Mouse (Mus musculus) embryonic stem cell, embryonic (primary cell): ENCODE data around the gene Tgfbrap1.

Source experiments
- CTCF ChIA-PET, 4 experiments: fragments of 300-600 bp in 2 of 4; fragments of 350-600 bp in 2 of 4; sonication (Branson Sonifier 250); formaldehyde crosslinking; loops; one replicate each; lab custom pipeline; 2022; ENCODE audit warnings: inconsistent platforms in 2 of 4; lab: Charles Lee
- POLR2A ChIA-PET, 4 experiments: fragments of 300-600 bp in 2 of 4; fragments of 350-600 bp in 2 of 4; sonication (Branson Sonifier 250); formaldehyde crosslinking; loops; one replicate each; lab custom pipeline; 2022; ENCODE audit warnings: antibody characterized with exemption in 4 of 4, inconsistent platforms in 1 of 4; lab: Charles Lee

Tgfbrap1 gene

GRCm38 (mm10) chr1:43098031-43098984, at the start of gene Tgfbrap1, which contains the start of gene AI597479:
Gene Tgfbrap1 (minus strand): TSS chr1:43098637.
Gene AI597479 (plus strand): TSS chr1:43098710.
- CTCF ChIA-PET: interaction anchor here in 2 of 4 experiments (0.9 to 1.3 kb wide), 4 partner anchors 12 to 405 kb away, joined by 3 to 4 read pairs (median 4); no protein-coding TSS in a partner anchor
- POLR2A ChIA-PET: interaction anchor here in 2 of 4 experiments (0.8 to 1.3 kb wide), 10 partner anchors 11 to 1003 kb away, joined by 3 to 5 read pairs (median 4); partner anchors contain the start of genes Mrps9 (in 1 of the 2) and Tpp2 (in 1 of the 2)

GRCm38 (mm10) chr1:43147474-43147873, 49.0 kb upstream of the Tgfbrap1 start:
- POLR2A ChIA-PET: no interaction called here

GRCm38 (mm10) chr1:43145388-43145787, 47.0 kb upstream of the Tgfbrap1 start:
- CTCF ChIA-PET: interaction anchor here in 1 of 4 experiments (1.2 kb wide), 1 partner anchor 119 kb away, joined by 3 read pairs; no protein-coding TSS in a partner anchor
- POLR2A ChIA-PET: no interaction called here

More at GRCm38 (mm10) chr1:43147474-43147873, 49.0 kb upstream of the Tgfbrap1 start:
- CTCF ChIA-PET: interaction anchor here in 1 of 4 experiments (1.0 kb wide), 1 partner anchor 8 kb away, joined by 3 read pairs; no protein-coding TSS in a partner anchor

DNA sequence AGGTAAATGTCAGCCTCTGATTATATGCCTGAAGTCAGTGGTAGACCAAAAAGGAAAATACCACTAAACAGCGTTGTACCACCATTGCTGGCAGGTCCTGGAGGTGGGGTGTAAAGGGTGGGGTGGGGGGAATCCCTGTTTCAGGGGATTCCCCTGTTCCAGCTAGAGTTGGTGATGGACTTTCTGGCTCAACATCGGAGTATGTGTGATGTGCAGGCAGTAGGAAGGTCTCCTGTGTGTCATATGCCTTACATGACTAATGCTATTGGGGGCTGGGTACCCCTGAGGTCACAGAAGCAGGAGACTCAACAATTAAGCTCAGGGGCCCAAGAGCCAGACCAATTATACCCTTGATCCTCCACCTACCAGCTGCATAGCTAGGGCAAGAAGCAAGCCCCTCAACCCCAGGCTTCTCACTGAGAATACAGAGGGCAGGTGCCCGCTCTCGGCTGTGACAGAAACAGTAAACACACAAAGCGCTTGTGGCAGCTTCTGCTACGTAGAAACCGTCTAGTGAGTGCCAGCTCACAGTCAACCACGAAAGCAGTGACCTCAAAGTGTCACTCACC, 46.0 kb upstream of the Tgfbrap1 start:
- ChIA-PET POLR2A (no interaction called here), CTCF (interaction anchor here in 2 of 4 experiments (0.6 to 1.2 kb wide), 2 partner anchors 33 to 120 kb away, joined by 3 to 4 read pairs; no protein-coding TSS in a partner anchor)

GRCm38 (mm10) chr1:43143791-43144190, 45.4 kb upstream of the Tgfbrap1 start:
- ChIA-PET CTCF (interaction anchor here in 1 of 4 experiments (0.7 kb wide), 1 partner anchor 120 kb away, joined by 3 read pairs; no protein-coding TSS in a partner anchor), POLR2A (no interaction called here)

DNA sequence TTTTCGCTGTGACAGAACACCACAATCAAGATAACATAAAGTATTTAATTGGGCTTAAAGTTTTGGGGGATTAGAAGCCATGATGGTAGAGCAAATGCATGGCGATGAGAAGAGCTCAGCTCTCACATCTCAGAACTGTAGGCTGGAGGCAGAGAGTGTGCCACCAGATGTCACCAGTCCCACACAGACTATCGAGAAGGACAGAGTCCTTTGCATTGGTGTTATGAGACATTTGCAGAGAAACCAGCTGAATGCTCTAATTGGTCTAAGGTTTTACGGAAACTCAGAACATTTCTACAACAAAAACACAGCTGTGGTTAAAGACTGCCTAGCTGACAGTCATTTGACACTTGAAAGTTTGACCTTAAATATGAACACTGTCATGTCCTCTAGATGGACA, 44.8 kb upstream of the Tgfbrap1 start:
- POLR2A ChIA-PET: interaction anchor here in 1 of 4 experiments (1.2 kb wide), 1 partner anchor 130 kb away, joined by 3 read pairs; no protein-coding TSS in a partner anchor

GRCm38 (mm10) chr1:43142849-43143248, 44.4 kb upstream of the Tgfbrap1 start:
- ChIA-PET CTCF (no interaction called here), POLR2A (interaction anchor here in 1 of 4 experiments (1.2 kb wide), 1 partner anchor 130 kb away, joined by 3 read pairs; no protein-coding TSS in a partner anchor)

More for the DNA sequence above, 44.8 kb upstream of the Tgfbrap1 start:
- CTCF ChIA-PET: interaction anchor here in 1 of 4 experiments (0.7 kb wide), 1 partner anchor 121 kb away, joined by 3 read pairs; no protein-coding TSS in a partner anchor

- ChIA-PET POLR2A (no interaction called here), CTCF (no interaction called here)
Observed at GRCm38 (mm10) chr1:43141555-43141961, 43.1 kb upstream of the Tgfbrap1 start.

- ChIA-PET POLR2A (interaction anchor here in 3 of 4 experiments (0.6 to 1.7 kb wide), 4 partner anchors 124 to 605 kb away, joined by 3 to 4 read pairs (median 3); no protein-coding TSS in a partner anchor), CTCF (interaction anchor here (0.5 to 2.4 kb wide), 53 partner anchors 8 to 1864 kb away, joined by 3 to 58 read pairs (median 4); partner anchors contain the start of genes AI597479 (in 2 of the 4), Tgfbrap1 (in 2 of the 4) and Tpp2 (in 1 of the 4))
Observed at GRCm38 (mm10) chr1:43139587-43140266, 41.3 kb upstream of the Tgfbrap1 start.

DNA sequence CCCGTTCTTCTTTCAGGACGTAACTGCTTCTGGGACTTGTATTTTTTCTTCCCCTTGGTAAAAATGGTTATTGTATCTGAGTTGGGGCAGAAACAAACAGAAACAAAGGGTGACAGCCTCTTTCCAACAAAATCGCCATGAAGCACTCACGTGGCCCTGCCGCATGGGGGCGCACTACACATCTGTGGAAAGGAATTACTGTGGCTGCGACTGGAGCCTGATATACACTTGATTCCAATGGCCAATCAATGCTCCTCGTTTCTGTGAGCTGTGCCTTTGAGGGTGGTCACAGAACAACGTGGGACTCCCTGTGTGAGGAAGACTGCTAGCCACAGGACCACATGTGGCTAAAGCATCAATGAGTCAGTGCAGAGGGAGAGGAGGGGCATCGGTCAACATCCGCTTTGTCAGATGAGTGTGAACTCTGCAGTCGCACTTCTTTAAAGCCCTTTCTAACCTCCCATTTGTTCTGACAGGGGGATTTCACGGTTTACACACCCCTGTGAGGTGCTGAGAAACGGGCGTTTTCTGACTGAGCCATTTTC, 39.9 kb upstream of the Tgfbrap1 start:
- ChIA-PET POLR2A (no interaction called here), CTCF (interaction anchor here in 3 of 4 experiments (0.5 to 2.4 kb wide), 14 partner anchors 11 to 600 kb away, joined by 3 to 58 read pairs (median 6); partner anchors contain the start of genes AI597479 (in 1 of the 3) and Tgfbrap1 (in 1 of the 3))

DNA sequence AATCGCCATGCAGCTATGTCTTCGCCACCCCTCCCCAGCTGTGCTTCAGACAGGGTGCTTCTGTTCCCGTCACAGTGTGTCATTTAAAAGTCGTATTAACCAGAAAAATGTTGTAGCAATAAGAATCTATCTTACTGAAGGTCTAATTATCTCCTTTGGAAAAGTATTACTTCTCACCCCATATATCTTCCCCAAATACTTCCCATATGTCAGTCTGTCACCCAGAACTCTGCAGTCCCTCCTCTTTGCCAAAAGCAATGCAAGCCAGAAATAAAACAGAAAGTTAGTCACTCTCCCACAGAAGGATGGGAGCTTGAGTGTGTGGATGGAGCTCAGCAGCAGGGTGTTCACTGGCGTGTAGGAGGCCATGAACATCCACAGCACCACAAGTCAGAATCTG, 38.9 kb upstream of the Tgfbrap1 start:
- ChIA-PET CTCF (interaction anchor here in 1 of 4 experiments (0.7 kb wide), 1 partner anchor 595 kb away, joined by 4 read pairs; no protein-coding TSS in a partner anchor), POLR2A (interaction anchor here in 1 of 4 experiments (0.6 kb wide), 1 partner anchor 249 kb away, joined by 5 read pairs; no protein-coding TSS in a partner anchor)

DNA sequence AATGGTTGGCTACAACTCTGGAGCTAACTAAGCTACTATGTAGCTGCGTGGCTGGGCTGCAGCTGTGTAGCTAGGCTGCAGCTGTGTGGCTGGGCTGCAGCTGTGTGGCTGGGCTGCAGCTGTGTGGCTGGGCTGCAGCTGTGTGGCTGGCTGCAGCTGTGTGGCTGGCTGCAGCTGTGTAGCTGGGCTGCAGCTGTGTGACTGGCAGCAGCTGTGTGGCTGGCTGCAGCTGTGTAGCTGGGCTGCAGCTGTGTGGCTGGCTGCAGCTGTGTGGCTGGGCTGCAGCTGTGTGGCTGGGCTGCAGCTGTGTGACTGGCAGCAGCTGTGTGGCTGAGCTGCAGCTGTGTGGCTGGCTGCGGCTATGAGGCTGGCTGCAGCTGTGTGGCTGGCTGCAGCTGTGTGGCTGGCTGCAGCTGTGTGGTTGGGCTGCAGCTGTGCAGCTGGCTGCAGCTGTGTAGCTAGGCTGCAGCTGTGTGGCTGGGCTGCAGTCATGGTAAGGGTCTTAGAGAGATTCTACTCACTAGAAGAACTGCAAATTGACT, 38.1 kb upstream of the Tgfbrap1 start:
- POLR2A ChIA-PET: interaction anchor here in 1 of 4 experiments (1.3 kb wide), 1 partner anchor 43 kb away, joined by 3 read pairs; no protein-coding TSS in a partner anchor
- CTCF ChIA-PET: interaction anchor here in 1 of 4 experiments (0.9 kb wide), 1 partner anchor 121 kb away, joined by 3 read pairs; no protein-coding TSS in a partner anchor

DNA sequence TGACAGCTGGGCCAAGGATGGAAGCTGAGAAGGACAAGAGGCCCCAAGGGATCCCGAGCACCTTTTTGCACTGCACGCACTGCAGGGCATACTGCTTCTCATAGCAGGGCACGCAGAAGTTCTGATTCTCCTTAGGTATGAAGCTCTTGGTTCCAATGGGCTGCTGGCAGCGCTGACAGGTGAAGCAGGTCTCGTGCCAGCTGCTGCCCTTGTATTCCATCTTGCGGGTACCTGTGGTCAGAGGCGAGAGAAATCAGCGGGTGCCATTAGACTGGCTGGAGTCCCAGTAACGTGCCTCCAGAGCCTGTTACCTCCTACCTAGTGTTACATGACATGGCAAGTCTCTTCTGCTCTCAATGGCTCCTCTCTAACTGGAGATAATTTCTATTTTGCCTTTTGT, 33.2 kb upstream of the Tgfbrap1 start:
- ChIA-PET POLR2A (no interaction called here), CTCF (interaction anchor here in 1 of 4 experiments (1.0 kb wide), 1 partner anchor 8 kb away, joined by 4 read pairs; no protein-coding TSS in a partner anchor)

DNA sequence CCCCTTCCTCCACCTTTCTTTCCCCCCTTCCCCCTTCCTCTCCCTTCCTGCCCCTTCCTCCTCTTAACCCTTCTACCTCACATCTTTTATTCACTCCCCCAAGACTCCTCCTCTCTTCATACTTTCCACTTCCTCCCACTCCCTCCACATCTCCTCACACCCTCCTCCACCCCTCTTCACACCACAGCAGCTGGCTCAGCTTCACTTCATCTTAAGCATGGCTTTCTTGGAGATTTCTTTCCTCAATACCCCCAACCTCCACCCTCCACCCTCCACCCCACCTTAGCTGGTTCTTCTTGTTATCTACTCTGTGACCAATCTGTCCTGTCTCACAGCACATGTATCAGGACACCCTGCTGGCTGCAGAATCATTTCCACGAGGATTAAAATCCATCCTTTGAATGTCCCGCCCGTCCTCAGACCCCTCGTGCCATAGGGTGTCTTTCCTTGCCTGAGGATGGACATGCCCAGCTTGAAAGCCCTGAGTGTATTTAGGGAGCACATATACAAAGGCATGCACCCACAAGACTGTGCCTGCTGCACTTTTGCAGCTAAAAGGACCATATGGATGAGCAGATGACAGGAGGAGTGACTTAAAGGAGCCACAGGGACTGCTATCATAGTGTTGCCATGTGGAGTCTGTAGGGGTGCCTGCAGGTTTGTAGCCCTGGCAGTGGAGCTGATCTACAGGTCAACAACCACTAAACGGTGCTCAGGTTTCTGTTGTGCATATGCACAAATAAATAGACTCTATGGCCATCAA, 32.0 kb upstream of the Tgfbrap1 start:
- ChIA-PET POLR2A (no interaction called here), CTCF (interaction anchor here in 1 of 4 experiments (1.2 kb wide), 1 partner anchor 9 kb away, joined by 3 read pairs; no protein-coding TSS in a partner anchor)

GRCm38 (mm10) chr1:43127820-43128610, 29.6 kb upstream of the Tgfbrap1 start:
- ChIA-PET CTCF (interaction anchor here in 1 of 4 experiments (1.1 kb wide), 1 partner anchor 11 kb away, joined by 4 read pairs; no protein-coding TSS in a partner anchor), POLR2A (no interaction called here)
